Mouse (Mus musculus) T-cell, adult 2 months (primary cell): Measurements from ENCODE around the gene Gm21190.
"Not testable (repeated sequence)": the region's sequence is repeated elsewhere in the genome, so short reads cannot be mapped to it uniquely, and the experiment has no call there.

ENCODE experiments used
- DNase-seq: peaks from one replicate; pipeline ENCODE4 v3.0.0; 2022; ENCODE audit warnings: low spot score

Gene Gm21190

GRCm38 (mm10) chr5:15529122-15529521 lies at the start of gene Gm21190:
TSS of gene Gm21190 (minus strand) at chr5:15529222.
- DNase-seq = not testable (repeated sequence)

GRCm38 (mm10) chr5:15577033-15577432 lies 48.0 kb upstream of the Gm21190 start, which contains the start of gene Gm21083:
TSS of gene Gm21083 (plus strand) at chr5:15577333.
- not testable (repeated sequence) for DNase-seq

GRCm38 (mm10) chr5:15573735-15574134 lies 44.7 kb upstream of the Gm21190 start:
- DNase-seq = not testable (repeated sequence)

DNA sequence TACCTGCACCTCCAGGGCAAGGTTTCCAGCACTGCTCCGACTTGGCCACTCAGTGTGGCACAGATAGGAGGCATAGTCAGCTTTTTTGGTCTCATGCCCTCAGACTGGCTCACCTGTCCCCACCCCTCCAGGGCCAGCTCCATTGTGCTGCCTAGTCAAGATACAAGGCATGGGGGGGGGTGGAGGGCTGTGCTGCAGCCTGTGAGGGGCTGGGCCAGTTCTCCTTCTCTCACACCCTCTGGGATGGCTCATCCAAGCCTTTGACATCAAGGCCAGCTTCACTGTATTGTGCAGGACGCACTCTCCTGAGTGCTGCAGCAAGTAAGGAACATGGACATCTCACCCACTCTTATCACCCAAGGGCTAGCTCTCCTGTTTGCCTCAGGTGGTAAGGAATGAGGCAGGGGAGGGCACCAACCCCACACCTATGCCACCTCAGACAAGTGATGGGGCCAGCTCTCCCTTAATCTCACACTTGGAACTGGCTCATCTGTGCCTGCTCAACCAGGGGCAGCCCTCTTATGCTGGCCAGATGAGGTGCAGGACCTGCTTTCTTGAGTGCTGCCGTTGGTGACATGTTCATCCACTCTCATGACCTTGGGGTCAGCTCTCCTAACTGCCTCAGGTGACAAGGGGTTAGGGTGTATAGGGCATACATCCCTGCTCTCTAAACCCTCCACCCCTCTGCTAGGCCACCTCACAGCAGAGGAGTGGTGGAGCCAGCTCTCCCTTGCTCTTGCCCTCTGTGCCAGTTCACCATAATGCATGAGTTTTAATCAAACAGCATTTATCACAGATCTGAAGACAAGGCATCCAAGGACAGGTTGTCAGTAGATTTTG lies 32.6 kb upstream of the Gm21190 start:
- DNase-seq = not testable (repeated sequence)

- DNase-seq = not testable (repeated sequence)
Measured at GRCm38 (mm10) chr5:15558654-15559053, 29.6 kb upstream of the Gm21190 start.

DNA sequence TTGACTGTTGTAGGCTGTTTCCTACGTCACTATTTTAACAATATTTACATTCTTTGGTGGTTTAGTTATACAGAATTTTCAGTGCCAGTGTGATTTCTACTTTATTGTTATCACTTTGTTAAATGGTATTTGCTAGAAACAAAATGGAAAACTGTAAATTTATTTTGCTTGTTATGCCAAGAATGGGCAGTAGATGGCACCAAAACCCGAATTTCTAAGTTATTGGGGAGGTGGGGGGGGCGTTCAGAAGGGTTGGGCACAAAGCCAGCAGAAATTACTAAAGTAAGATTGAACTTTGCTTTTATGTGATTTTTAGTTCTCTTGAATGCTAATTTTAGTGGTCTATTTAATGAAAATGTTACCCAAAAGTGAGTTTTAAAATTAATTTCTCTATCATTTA lies 20.6 kb upstream of the Gm21190 start:
- DNase-seq = not testable (repeated sequence)

DNA sequence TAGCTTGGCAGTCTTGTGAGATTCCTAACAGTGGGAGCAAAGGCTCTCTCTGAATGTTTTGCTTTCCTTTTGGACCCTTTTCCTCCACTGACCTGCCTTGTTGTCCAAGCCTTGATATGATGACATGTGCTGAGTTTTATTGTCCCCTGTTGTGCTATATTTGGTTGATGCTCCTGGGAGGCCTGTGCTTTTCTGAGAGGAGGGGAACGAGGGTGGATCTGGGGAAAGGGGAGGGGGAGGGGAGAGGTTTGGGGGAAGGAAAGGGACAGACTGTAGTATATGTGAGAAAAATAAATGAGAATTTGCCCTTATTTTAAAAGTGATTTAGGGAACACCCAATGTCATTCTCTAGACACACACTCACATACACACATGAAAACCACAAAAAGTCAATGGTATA lies 20.1 kb upstream of the Gm21190 start:
- DNase-seq = not testable (repeated sequence)

GRCm38 (mm10) chr5:15548642-15549041 lies 19.6 kb upstream of the Gm21190 start:
- DNase-seq = not testable (repeated sequence)

GRCm38 (mm10) chr5:15522470-15522869 lies 6.6 kb downstream of the Gm21190 start:
- not testable (repeated sequence) for DNase-seq

DNA sequence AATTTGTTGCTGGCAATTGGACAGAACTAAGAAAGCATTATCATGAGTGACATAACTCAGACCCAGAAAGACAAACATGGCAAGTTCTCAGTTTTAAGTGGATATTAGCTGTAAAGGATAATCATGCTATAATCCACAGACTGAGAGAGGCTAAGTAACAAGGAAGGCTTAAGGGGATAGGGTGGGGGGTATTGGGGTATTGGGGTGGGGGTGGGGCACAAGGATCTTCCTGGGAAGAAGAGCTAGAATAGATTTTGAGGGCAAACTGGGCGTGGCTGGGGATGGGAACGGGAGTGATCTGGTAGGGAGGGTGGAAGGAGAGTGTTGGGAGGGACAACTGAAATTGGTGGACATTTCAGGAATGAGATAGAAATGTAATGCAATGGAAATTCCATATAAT lies 7.0 kb downstream of the Gm21190 start:
- DNase-seq = not testable (repeated sequence)

GRCm38 (mm10) chr5:15520418-15520817 lies 8.6 kb downstream of the Gm21190 start:
- not testable (repeated sequence) for DNase-seq

GRCm38 (mm10) chr5:15517150-15517549 lies 11.9 kb downstream of the Gm21190 start:
- DNase-seq = not testable (repeated sequence)

- DNase-seq = not testable (repeated sequence)
Measured at GRCm38 (mm10) chr5:15512236-15512635, 16.8 kb downstream of the Gm21190 start.

DNA sequence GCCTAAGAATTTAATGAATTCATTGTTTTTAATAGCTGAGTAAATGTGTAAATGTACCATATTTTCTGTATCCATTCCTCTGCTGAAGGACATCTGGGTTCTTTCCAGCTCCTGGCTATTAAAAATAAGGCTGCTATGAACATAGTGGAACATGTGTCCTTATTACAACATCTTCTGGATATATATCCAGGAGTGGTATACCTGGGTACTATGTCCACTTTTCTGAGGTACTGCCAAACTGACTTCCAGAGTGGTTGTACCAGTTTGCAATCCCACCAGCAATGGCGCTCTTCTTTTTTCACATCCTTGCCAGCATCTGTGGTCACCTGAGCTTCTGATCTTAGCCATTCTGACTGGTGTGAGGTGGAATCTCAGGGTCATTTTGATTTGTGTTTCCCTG lies 19.1 kb downstream of the Gm21190 start:
- not testable (repeated sequence) for DNase-seq

DNA sequence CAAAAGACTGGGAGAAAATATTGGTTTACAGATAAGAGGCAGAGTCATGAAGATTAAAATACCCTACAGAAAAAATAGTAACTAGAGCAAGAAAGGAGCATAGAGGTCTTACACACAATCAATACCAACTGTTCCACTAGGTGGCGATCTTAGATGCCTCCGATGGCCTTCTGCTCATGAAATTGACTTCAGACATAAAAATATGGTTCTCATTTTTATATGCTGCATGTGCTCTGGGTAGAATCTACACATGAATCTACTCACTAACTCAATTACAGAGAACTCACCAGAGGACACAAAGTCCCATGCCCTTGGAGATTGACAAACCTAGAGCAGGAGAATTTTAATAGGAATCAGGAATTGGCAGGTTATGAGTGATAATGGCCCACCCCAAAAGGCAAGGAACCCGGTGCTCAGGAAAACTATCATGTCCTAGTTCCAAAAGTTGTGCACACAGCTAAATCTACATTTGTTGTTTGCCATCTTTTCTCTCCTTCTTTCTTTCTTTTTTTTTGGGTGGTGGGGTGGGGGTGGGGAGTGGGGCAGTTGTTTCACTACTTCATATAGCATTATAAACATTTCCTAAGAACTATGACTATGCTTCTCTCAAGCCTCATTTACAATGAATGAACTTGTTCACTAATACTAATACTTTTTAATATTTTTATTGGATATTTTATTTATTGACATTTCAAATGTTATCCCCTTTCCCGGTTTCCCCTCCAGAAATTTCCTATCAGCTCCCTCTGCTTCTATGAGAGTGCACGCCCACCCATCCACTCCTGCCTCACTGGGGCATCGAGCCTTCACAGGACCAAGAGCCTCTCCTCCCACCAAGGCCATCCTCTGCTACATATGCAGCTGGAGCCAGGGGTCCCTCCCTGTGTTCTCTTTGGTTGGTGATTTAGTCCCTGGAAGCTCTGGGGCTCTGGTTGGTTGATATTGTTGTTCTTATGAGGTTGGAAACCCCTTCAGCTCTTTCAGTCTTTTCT lies 20.3 kb downstream of the Gm21190 start:
- DNase-seq = not testable (repeated sequence)

DNA sequence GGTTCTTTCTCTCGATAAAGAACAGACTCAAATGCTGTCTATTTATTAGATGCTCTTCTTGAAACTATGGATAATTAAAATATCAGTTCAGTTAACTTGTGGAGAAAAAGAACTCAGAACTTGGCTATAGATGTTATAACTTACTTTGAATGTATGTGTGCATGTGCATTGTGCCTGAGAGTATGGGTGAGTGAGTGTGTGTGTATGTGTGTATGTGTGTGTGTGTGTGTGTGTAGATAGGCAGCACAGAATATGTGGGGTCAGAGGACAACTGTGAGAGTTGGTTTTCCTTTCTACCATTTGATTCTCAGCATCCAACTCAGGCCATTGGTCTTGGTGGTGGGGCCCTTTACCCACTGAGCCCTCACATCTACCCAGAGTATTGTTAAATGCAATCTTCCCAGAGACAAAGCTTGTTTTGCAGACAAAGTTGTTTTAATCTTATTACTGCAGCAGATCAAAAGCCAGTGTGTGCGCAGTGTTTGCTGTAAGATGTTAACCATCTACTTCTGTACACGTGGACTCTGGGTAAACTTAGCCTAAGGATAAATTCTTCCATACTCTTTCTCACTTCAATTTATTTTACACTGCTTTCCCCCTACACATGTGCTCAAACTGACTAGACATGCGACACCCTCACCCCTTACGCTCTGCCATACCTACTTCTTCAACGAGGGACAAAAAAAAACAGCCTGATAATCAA lies 21.1 kb downstream of the Gm21190 start:
- not testable (repeated sequence) for DNase-seq

DNA sequence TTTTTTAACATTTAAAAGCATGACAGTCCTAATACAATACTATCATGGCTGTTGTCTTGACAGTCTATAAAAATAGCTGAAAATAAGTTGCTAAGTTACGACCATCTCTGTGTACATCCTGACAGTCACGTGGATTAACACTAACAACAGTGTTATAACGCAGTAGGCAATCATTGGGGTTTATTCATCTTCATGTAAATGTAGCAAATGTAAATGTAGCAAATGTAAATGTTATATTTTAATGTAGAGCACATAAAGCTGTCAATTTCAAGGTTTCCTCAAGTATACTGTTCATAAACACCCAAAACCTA lies 21.8 kb downstream of the Gm21190 start:
- no peak for DNase-seq

DNA sequence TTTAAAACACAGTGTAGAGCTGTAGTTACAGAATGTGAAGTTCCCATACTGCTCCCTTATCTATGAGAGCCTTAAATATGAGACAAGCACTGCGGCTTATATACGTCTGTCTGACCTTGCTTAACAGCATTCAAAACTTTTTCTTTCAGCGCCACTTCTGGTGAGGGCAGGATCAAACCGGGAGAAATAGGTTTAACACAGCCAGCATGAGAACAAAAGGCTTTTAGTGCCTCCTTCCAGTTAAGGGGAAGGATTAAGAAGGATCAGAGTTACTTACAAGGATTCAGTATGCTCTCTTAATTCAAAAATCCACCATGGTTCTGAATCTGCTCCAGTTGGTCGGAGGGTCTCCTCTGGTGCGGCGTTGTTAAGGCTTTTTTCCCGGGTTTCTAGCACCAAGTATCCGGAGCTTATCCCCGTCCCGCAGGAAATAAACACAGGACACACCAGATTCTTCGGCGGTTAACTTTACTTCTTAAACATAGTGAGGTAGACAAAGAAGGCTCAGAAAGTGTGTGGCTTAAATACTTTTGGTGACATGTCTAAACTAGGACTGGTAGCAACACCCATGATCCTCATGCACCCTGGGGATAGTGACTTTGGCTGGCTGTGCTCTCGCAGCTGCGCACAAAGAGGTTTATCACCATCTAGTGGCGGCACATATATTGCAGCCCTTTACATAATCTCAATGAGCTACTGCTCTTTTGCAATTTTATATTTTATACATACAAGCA lies 22.3 kb downstream of the Gm21190 start:
- DNase-seq = no peak

- not testable (repeated sequence) for DNase-seq
Measured at GRCm38 (mm10) chr5:15498774-15499400, 30.1 kb downstream of the Gm21190 start.

DNA sequence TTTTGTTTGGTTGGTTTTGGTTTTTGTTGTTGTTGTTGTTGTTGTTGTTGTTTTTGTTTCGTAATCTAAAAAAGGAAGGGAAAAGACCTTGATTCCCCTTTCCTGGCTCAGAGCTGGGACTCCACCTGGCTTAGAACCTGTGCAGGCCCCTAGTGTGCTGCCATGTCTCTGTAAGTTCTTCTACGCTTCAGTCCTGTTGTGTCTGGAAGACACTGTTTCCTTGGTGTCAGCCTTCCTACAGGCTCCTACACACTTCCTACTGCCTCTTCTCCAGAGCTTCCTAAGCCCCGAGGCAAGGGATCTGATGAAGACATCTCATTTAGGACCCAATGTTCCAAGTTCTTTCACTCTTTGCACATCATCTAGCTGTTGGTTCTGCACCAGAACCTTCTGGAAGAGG lies 30.7 kb downstream of the Gm21190 start:
- not testable (repeated sequence) for DNase-seq

- DNase-seq = not testable (repeated sequence)
Measured at GRCm38 (mm10) chr5:15490934-15491333, 38.1 kb downstream of the Gm21190 start.
